Mouse (Mus musculus) erythroblast, embryonic 14.5 days (primary cell): ENCODE data around the gene Ugt2b1.

Source experiments
- GATA1 ChIP-seq: IDR thresholded peaks from 2 replicates; pipeline ENCODE4 v1.6.1; 2012; ENCODE audit warnings: low read length, inconsistent platforms, mixed read lengths
- TAL1 ChIP-seq: IDR thresholded peaks from 3 replicates; pipeline ENCODE4 v1.6.1; 2012; ENCODE audit warnings: low read length, inconsistent platforms, mixed read lengths

GRCm38 (mm10) chr5:86886620-86887019 lies 39.7 kb downstream of the Ugt2b1 start:
- TF ChIP-seq GATA1 (no peak), TAL1 (no peak)
